Comparison of ENCODE assay signal across 8 mouse cellular contexts in genomic region chr11:102189461-102190436, GRCm38 (mm10). TPM values are rescaled to one million over a fixed set of nuclear protein-coding genes. Genes with fewer than 3 reads are reported as not detected.
DNase-seq lines count a peak whose midpoint lies in the region; ATAC-seq lines count a peak whose summit lies in the region.

G6pc3 (plus strand) TSS chr11:102189620.

- H3K9me3 ChIP-seq in hindbrain, embryonic 14.5 days (ENCODE audit: control insufficient read depth, low read length): no peaks in the 10 kb centered on the region

- peaks cover 21% of the 10 kb centered on the region for H3K36me3 ChIP-seq in hindbrain, embryonic 14.5 days (replicated peaks; ENCODE audit: control insufficient read depth, insufficient read depth)

- peak within 1 kb of the TSS; percentile 57 for H3K4me3 ChIP-seq in hindbrain, embryonic 14.5 days (replicated peaks; ENCODE audit: low read length)

- ATAC-seq in hindbrain, embryonic 14.5 days (ENCODE audit: low FRiP score): peak; percentile 86

- H3K27me3 ChIP-seq in hindbrain, embryonic 14.5 days (ENCODE audit: control insufficient read depth, insufficient read depth, low read length): no peaks in the 10 kb centered on the region

- DNase-seq in T-cell, adult 2 months (ENCODE audit: low spot score): peak; percentile 70
- DNase-seq in cerebellum, postnatal 36 days: peak; percentile 88 to 91
- peak; percentile 84 to 93 for DNase-seq in frontal cortex, postnatal 36 days (ENCODE audit: low spot score in 2 of 2)
- peak; percentile 87 for DNase-seq in hindbrain, embryonic 14.5 days (ENCODE audit: low spot score)
- DNase-seq in layer of hippocampus, postnatal 36 days: peak; percentile 84 to 85
- DNase-seq in lung, postnatal 25 days (ENCODE audit: low spot score): peak; percentile 94
- peak; percentile 74 for DNase-seq in retina, adult 2 months (ENCODE audit: low read depth, low spot score)
- peak; percentile 76 for DNase-seq in thymus, postnatal 25 days

- 2% methylated on average over 50 of the region's 50 CpGs for WGBS in hindbrain, embryonic 14.5 days

- peak within 1 kb of the TSS; percentile 72 for H3K27ac ChIP-seq in hindbrain, embryonic 14.5 days

- H3K4me1 ChIP-seq in hindbrain, embryonic 14.5 days (replicated peaks; ENCODE audit: control insufficient read depth, insufficient read depth, low read length): peaks cover 18% of the 10 kb centered on the region

- H3K4me2 ChIP-seq in hindbrain, embryonic 14.5 days (replicated peaks): peak within 1 kb of the TSS; percentile 89

- peak within 1 kb of the TSS; percentile 76 for H3K9ac ChIP-seq in hindbrain, embryonic 14.5 days

RNA-seq across cellular contexts. Expression of gene G6pc3, which starts in this region (rescaled TPM):
- polyA plus RNA-seq in hindbrain, embryonic 14.5 days (2014; fragmentation: Nextera tagmentation; extraction: Ambion mirVana): 39.9 and 42.3 TPM in 2 replicates
- total RNA-seq in layer of hippocampus, postnatal 36 days (2021): 10 to 100 TPM; 52.0 to 58.5 TPM

Comparison
In these comparisons a context has a peak if more than half of its experiments do, and no peak if none do; other contexts are left out.
1. Peak in every context shown above with its lines: DNase-seq, ATAC-seq, H3K4me3 ChIP-seq and H3K27ac ChIP-seq.